Mouse (Mus musculus) CH12.LX (cell line): ENCODE data around the gene Slc7a15. TPM values are rescaled to one million over a fixed set of nuclear protein-coding genes. Genes with fewer than 3 reads are reported as not detected.

ENCODE experiments used
- DNase-seq: peaks from one replicate; pipeline ENCODE4 v3.0.0-alpha.2; 2013; ENCODE audit errors: extremely low read depth
- H3K27ac ChIP-seq: 2 replicates; pipeline ENCODE4 v1.5.1; 2012; ENCODE audit warnings: low read depth, mild to moderate bottlenecking, control low read depth, moderate library complexity; ENCODE audit not compliant: insufficient read depth
- H3K27me3 ChIP-seq: replicated peaks from 2 replicates; pipeline ENCODE3; 2012; ENCODE audit warnings: inconsistent platforms
- H3K36me3 ChIP-seq, 2 experiments: replicated peaks in 1 of 2; 2 replicates each; pipeline versions ENCODE3 to v1.6.1; 2012; ENCODE audit warnings: inconsistent platforms in 1 of 2, low read length in 1 of 2, mild to moderate bottlenecking in 1 of 2, mixed read lengths in 1 of 2, moderate library complexity in 1 of 2; ENCODE audit not compliant: control insufficient read depth in 1 of 2, insufficient read depth in 1 of 2
- H3K4me1 ChIP-seq, 2 experiments: 2 replicates each; pipeline ENCODE4 v1.6.1; 2012; ENCODE audit warnings: inconsistent platforms in 1 of 2, moderate library complexity in 1 of 2; ENCODE audit not compliant: insufficient read depth in 2 of 2, control insufficient read depth in 1 of 2
- H3K4me2 ChIP-seq: 2 replicates; pipeline ENCODE4 v1.6.1; 2012; ENCODE audit warnings: low read depth, mild to moderate bottlenecking, control low read depth; ENCODE audit not compliant: poor library complexity, insufficient read depth, severe bottlenecking
- H3K4me3 ChIP-seq, 3 experiments: fragments of 150-350 bp in 1 of 3; sonication (generic) in 1 of 3; replicated peaks in 1 of 3; 2 replicates each; pipeline versions ENCODE3 to v1.5.1; 2011 to 2012; ENCODE audit warnings: low read depth in 2 of 3, low read length in 2 of 3, mild to moderate bottlenecking in 2 of 3, moderate library complexity in 2 of 3, control low read depth in 1 of 3, improper control_type of control experiment in 1 of 3, inconsistent platforms in 1 of 3, mixed read lengths in 1 of 3; ENCODE audit not compliant: poor library complexity in 1 of 3
- H3K79me2 ChIP-seq: replicated peaks from 2 replicates; pipeline ENCODE4 v1.6.1; 2012; ENCODE audit warnings: mild to moderate bottlenecking, moderate library complexity; ENCODE audit not compliant: control insufficient read depth, poor library complexity, insufficient read depth, severe bottlenecking; ENCODE audit errors: extremely low read depth
- H3K9ac ChIP-seq: 2 replicates; pipeline ENCODE4 v1.6.1; 2012; ENCODE audit warnings: low read depth, mild to moderate bottlenecking, control low read depth, moderate library complexity; ENCODE audit not compliant: insufficient read depth
- H3K9me3 ChIP-seq: replicated peaks from 2 replicates; pipeline ENCODE3; 2012; ENCODE audit warnings: low read length, inconsistent platforms, mixed read lengths
- BHLHE40 ChIP-seq: IDR thresholded peaks from 2 replicates; pipeline ENCODE4 v1.6.1; 2011; ENCODE audit warnings: mild to moderate bottlenecking, low read depth, low read length, improper control_type of control experiment
- CHD1 ChIP-seq: IDR thresholded peaks from 2 replicates; pipeline ENCODE4 v1.6.1; 2012; ENCODE audit warnings: low read depth, low read length, improper control_type of control experiment, inconsistent platforms
- CHD2 ChIP-seq: IDR thresholded peaks from 2 replicates; pipeline ENCODE4 v1.6.1; 2011; ENCODE audit warnings: low read length, improper control_type of control experiment
- EP300 ChIP-seq: IDR thresholded peaks from 2 replicates; pipeline ENCODE4 v1.6.1; 2011; ENCODE audit warnings: low read length, improper control_type of control experiment
- GABPA ChIP-seq: IDR thresholded peaks from 2 replicates; pipeline ENCODE4 v1.6.1; 2012; ENCODE audit warnings: low read depth, low read length, improper control_type of control experiment, inconsistent platforms; ENCODE audit not compliant: insufficient replicate concordance
- JUN ChIP-seq: IDR thresholded peaks from 2 replicates; pipeline ENCODE4 v1.6.1; 2011; ENCODE audit warnings: low read depth, mild to moderate bottlenecking, low read length, improper control_type of control experiment, moderate library complexity; ENCODE audit not compliant: insufficient read depth
- JUND ChIP-seq: conservative IDR thresholded peaks from 2 replicates; pipeline ENCODE4 v1.6.1; 2011; ENCODE audit warnings: low read depth, low read length, improper control_type of control experiment
- KAT2A ChIP-seq: IDR thresholded peaks from 2 replicates; pipeline ENCODE4 v1.6.1; 2012; ENCODE audit warnings: low read length, improper control_type of control experiment, inconsistent platforms; ENCODE audit not compliant: insufficient replicate concordance
- MAX ChIP-seq: IDR thresholded peaks from 2 replicates; pipeline ENCODE4 v1.6.1; 2011; ENCODE audit warnings: low read length, improper control_type of control experiment
- MAZ ChIP-seq: IDR thresholded peaks from 2 replicates; pipeline ENCODE4 v1.6.1; 2012; ENCODE audit warnings: low read depth, mild to moderate bottlenecking, inconsistent platforms, low read length, improper control_type of control experiment, moderate library complexity
- MEF2A ChIP-seq: IDR thresholded peaks from 2 replicates; pipeline ENCODE4 v1.6.1; 2014; ENCODE audit warnings: low read depth, mild to moderate bottlenecking, inconsistent platforms, low read length, improper control_type of control experiment, borderline replicate concordance
- MXI1 ChIP-seq: IDR thresholded peaks from 2 replicates; pipeline ENCODE4 v1.6.1; 2011; ENCODE audit warnings: mild to moderate bottlenecking, low read depth, low read length, improper control_type of control experiment
- MYC ChIP-seq: IDR thresholded peaks from 2 replicates; pipeline ENCODE4 v1.6.1; 2011; ENCODE audit warnings: low read depth, mild to moderate bottlenecking, improper control_type of control experiment, low read length
- NELFE ChIP-seq: IDR thresholded peaks from 2 replicates; pipeline ENCODE4 v1.6.1; 2011; ENCODE audit warnings: low read depth, low read length, improper control_type of control experiment
- NRF1 ChIP-seq: IDR thresholded peaks from 2 replicates; pipeline ENCODE4 v1.6.1; 2014; ENCODE audit warnings: low read depth, mild to moderate bottlenecking, inconsistent platforms, low read length, improper control_type of control experiment, moderate library complexity
- POLR2AphosphoS2 ChIP-seq: IDR thresholded peaks from 2 replicates; pipeline ENCODE4 v1.6.1; 2011; ENCODE audit warnings: low read depth, low read length, improper control_type of control experiment
- RAD21 ChIP-seq: IDR thresholded peaks from 2 replicates; pipeline ENCODE4 v1.6.1; 2011; ENCODE audit warnings: low read depth, mild to moderate bottlenecking, low read length, improper control_type of control experiment, moderate library complexity
- SIN3A ChIP-seq: IDR thresholded peaks from 2 replicates; pipeline ENCODE4 v1.6.1; 2012; ENCODE audit warnings: low read length, improper control_type of control experiment, inconsistent platforms
- TBP ChIP-seq: conservative IDR thresholded peaks from 2 replicates; pipeline ENCODE4 v1.6.1; 2011; ENCODE audit warnings: low read depth, low read length, improper control_type of control experiment
- TCF12 ChIP-seq: IDR thresholded peaks from 2 replicates; pipeline ENCODE4 v1.6.1; 2014; ENCODE audit warnings: low read depth, mild to moderate bottlenecking, inconsistent platforms, low read length, improper control_type of control experiment
- UBTF ChIP-seq: IDR thresholded peaks from 2 replicates; pipeline ENCODE4 v1.6.1; 2012; ENCODE audit warnings: low read depth, mild to moderate bottlenecking, inconsistent platforms, low read length, improper control_type of control experiment, moderate library complexity
- USF2 ChIP-seq: conservative IDR thresholded peaks from 2 replicates; pipeline ENCODE4 v1.6.1; 2011; ENCODE audit warnings: low read depth, low read length, improper control_type of control experiment
- ZC3H11A ChIP-seq: IDR thresholded peaks from 2 replicates; pipeline ENCODE4 v1.6.1; 2012; ENCODE audit warnings: low read depth, mild to moderate bottlenecking, inconsistent platforms, low read length, improper control_type of control experiment
- ZKSCAN1 ChIP-seq: IDR thresholded peaks from 2 replicates; pipeline ENCODE4 v1.6.1; 2012; ENCODE audit warnings: low read depth, inconsistent platforms, low read length, improper control_type of control experiment, borderline replicate concordance
- ZNF384 ChIP-seq: IDR thresholded peaks from 2 replicates; pipeline ENCODE4 v1.6.1; 2012; ENCODE audit warnings: low read depth, low read length, improper control_type of control experiment, inconsistent platforms
- dilution Hi-C: fragments of 300-500 bp; cut with MboI; formaldehyde crosslinking; loops from 2 replicates; pipeline ENCODE4 v1.14.3; 2020; ENCODE audit warnings: low sequenced_read_pairs; ENCODE audit not compliant: extremely low pct_unique_long_range_greater_than_20kb, extremely low pct_ligation_motif_present
- in situ Hi-C: fragments of 300-500 bp; cut with MboI; formaldehyde crosslinking; loops from 3 replicates; pipeline ENCODE4 v1.14.3; 2019; ENCODE audit warnings: low sequenced_read_pairs, low pct_ligation_motif_present, low pct_unique_long_range_greater_than_20kb, mixed read lengths
- polyA plus RNA-seq: library from polyadenylated mRNA; unstranded; fragments of >175 nt; gene quantifications from 2 replicates; pipeline ENCODE4 v1.2.1, GENCODE M21; 2012; ENCODE audit warnings: low read depth; ENCODE audit not compliant: insufficient read length
- total RNA-seq, 2 experiments: library from RNA; depleted of rRNA; stranded (reverse); fragments of 300-350 nt in 1 of 2; fragments of >200 nt in 1 of 2; gene quantifications; 2 replicates each; pipeline ENCODE4 v1.2.3; 2012 to 2014

The Slc7a15 gene
- total and polyA plus RNA-seq, 3 experiments = not detected

- Histone ChIP-seq H3K4me3 (no peak overlapping the region), H3K79me2 (no peaks in the 10 kb centered on the region), H3K4me2 (no peak overlapping the region), H3K27me3 (no peaks in the 10 kb centered on the region), H3K27ac (no peak overlapping the region), H3K4me1 (peaks cover 4 to 15% of the 10 kb centered on the region in 2 experiments), H3K9ac (no peak overlapping the region), H3K9me3 (no peaks in the 10 kb centered on the region), H3K36me3 (no peaks in the 10 kb centered on the region)
- no peak for DNase-seq
- in situ Hi-C loops = no loop called here
- dilution Hi-C loops = no loop called here
- TF ChIP-seq JUND (no peak), MAZ (no peak), RAD21 (no peak), ZKSCAN1 (no peak), GABPA (no peak), NRF1 (no peak), MAX (no peak), BHLHE40 (no peak), MXI1 (no peak), ZNF384 (no peak), CHD1 (no peak), POLR2AphosphoS2 (no peak), TCF12 (no peak), KAT2A (no peak), USF2 (no peak), NELFE (no peak), CHD2 (no peak), MEF2A (no peak), UBTF (no peak), MYC (no peak)
Measured at GRCm38 (mm10) chr12:8556189-8556588, 42.7 kb downstream of the Slc7a15 start.

DNA sequence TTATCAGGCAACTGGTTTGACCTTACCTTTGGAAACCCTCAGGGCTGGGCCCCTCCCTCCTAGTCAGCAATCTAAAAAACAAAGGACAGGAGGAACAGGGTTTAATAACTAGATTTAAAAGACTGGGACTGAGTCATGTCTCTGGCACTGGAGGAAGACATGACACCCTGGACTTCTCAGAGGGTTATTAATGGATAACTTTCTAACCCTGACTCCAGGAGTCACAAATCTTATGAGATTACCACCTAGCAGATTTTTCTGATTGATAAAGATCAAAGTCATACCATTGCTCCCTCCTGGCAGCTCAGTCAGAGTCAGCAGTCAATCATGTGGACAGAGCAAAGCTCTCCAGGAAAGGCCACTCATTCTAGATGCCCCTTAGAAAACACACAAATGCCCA is 43.4 kb downstream of the Slc7a15 start:
- H3K79me2 ChIP-seq = no peaks in the 10 kb centered on the region
- no peak overlapping the region for H3K4me3 ChIP-seq
- H3K36me3 ChIP-seq = no peaks in the 10 kb centered on the region
- no peak overlapping the region for H3K27ac ChIP-seq
- no peaks in the 10 kb centered on the region for H3K27me3 ChIP-seq
- peaks cover 4 to 15% of the 10 kb centered on the region in 2 experiments for H3K4me1 ChIP-seq
- H3K4me2 ChIP-seq = no peak overlapping the region
- H3K9ac ChIP-seq = no peak overlapping the region
- no peaks in the 10 kb centered on the region for H3K9me3 ChIP-seq
- TF ChIP-seq TBP (no peak), SIN3A (no peak), TCF12 (no peak), ZNF384 (no peak), CHD2 (no peak), JUN (no peak), EP300 (no peak), BHLHE40 (no peak), NRF1 (no peak), MAX (no peak), RAD21 (no peak), ZC3H11A (no peak)
- no peak for DNase-seq
- dilution Hi-C loops = no loop called here
- in situ Hi-C loops = no loop called here
